Mouse (Mus musculus): ENCODE measurements around the gene Gzmd. TPM values are rescaled to one million over a fixed set of nuclear protein-coding genes. Genes with fewer than 3 reads are reported as not detected.

Gzmd gene
- polyA plus RNA-seq (2015; fragmentation: Nextera tagmentation; extraction: Ambion mirVana) = not detected in 2 replicates

DNA sequence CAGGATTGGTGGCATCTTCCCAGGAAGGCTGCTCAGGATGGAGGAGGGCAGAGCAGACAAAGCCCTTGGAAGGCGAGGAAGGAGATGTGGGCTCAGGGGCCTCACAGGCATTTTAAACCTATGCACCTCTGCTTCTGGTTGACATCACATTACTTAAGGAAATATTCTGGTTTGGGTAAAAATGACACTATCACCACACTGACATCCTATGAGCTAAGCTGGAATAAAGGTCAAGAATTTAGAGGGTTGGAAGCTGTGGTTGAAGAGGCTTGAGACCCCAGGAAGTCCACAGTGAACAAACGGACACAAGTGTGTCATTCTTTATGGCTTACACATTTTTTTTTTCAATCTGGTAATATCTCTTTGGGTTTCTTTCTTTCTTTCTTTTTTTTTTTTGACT, at the start of gene Gzmd:
TSS of gene Gzmd (minus strand) at position 101 of the 400 bp plus-strand sequence.

GRCm38 (mm10) chr14:56174499-56174898, 42.1 kb upstream of the Gzmd start, which contains the start of gene Gzmn:
Gene Gzmn, minus strand, starts transcription at chr14:56174599.

GRCm38 (mm10) chr14:56159479-56159878, 27.1 kb upstream of the Gzmd start, which contains the start of gene Gzmg:
Gene Gzmg, minus strand, starts transcription at chr14:56159579.

DNA sequence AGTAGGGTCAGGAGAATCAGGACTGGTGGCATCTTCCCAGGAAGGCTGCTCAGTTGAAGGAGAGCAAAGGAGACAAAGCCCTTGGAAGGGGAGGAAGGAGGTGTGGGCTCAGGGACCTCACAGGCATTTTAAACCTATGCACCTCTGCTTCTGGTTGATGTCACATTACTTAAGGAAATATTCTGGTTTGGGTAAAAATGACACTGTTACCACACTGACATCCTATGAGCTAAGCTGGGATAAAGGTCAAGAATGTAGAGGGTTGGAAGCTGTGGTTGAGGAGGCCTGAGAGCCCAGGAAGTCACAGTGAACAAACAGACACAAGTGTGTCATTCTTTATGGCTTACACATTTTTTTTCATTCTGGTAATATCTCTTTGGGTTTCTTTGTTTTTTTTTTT, 11.9 kb downstream of the Gzmd start, which contains the start of gene Gzme:
TSS of gene Gzme (minus strand) at position 101 of the 400 bp plus-strand sequence.

GRCm38 (mm10) chr14:56102386-56102785, 30.0 kb downstream of the Gzmd start, which contains the start of gene Ctsg:
Gene Ctsg, minus strand, starts transcription at chr14:56102574.

DNA sequence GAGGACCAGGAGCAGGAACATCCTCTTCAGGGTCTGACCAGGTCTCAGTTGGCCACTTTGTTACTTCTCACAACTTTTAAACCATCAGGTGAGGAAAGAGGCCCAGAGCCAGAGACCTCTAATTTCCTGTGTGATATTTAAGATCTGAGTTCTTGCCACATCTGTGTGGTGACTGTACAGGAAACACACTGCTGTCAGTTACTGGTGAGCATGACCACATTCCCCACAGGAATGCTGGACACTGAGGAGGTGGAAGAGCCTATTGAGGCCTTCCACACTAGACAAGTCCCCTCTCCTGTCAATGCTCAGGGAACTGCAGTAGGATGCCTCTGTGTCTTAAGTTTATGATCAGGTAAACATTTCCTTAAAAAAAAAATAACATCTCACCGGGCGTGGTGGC, 47.2 kb downstream of the Gzmd start, which contains the start of gene Mcpt8:
TSS of gene Mcpt8 (minus strand) at position 107 of the 400 bp plus-strand sequence.

Small RNAs within 50 kb of the gene (microRNA-seq; reads per million reads assigned to microRNA genes)
- gene Mir6949 = 0 reads per million in 2 experiments

Other genes starting within 250 kb of the Gzmd start
- gene Cbln3, start 248.2 kb downstream of the Gzmd start, polyA plus RNA-seq (2015; fragmentation: Nextera tagmentation; extraction: Ambion mirVana) = 0.21 and 0.28 TPM in 2 replicates
- gene Khnyn, start 247.7 kb downstream of the Gzmd start, polyA plus RNA-seq (2015; fragmentation: Nextera tagmentation; extraction: Ambion mirVana) = 6.2 and 7.7 TPM in 2 replicates
- 66.3 and 69.2 TPM in 2 replicates for gene Sdr39u1, start 232.3 kb downstream of the Gzmd start, polyA plus RNA-seq (2015; fragmentation: Nextera tagmentation; extraction: Ambion mirVana)
- gene Cma1, start 187.9 kb downstream of the Gzmd start, polyA plus RNA-seq (2015; fragmentation: Nextera tagmentation; extraction: Ambion mirVana) = 390 and 665 TPM in 2 replicates
- gene Cma2, start 181.6 kb downstream of the Gzmd start, polyA plus RNA-seq (2015; fragmentation: Nextera tagmentation; extraction: Ambion mirVana) = 0.28 and 0.91 TPM in 2 replicates
- gene Mcpt1, start 114.6 kb downstream of the Gzmd start, polyA plus RNA-seq (2015; fragmentation: Nextera tagmentation; extraction: Ambion mirVana) = not detected in 2 replicates
- not detected in 2 replicates for gene Mcpt9, start 102.1 kb downstream of the Gzmd start, polyA plus RNA-seq (2015; fragmentation: Nextera tagmentation; extraction: Ambion mirVana)
- gene Mcpt2, start 90.6 kb downstream of the Gzmd start, polyA plus RNA-seq (2015; fragmentation: Nextera tagmentation; extraction: Ambion mirVana) = 0.18 TPM in 1 of 2 replicates, not detected in the other
- gene Mcpt4, start 70.3 kb downstream of the Gzmd start, polyA plus RNA-seq (2015; fragmentation: Nextera tagmentation; extraction: Ambion mirVana) = 75.8 and 157 TPM in 2 replicates
- 0.29 and 0.35 TPM in 2 replicates for gene Mcpt8, start 47.3 kb downstream of the Gzmd start, polyA plus RNA-seq (2015; fragmentation: Nextera tagmentation; extraction: Ambion mirVana)
- gene Ctsg, start 30.0 kb downstream of the Gzmd start, polyA plus RNA-seq (2015; fragmentation: Nextera tagmentation; extraction: Ambion mirVana) = 1.3 and 3.2 TPM in 2 replicates
- not detected in 2 replicates for gene Gzme, start 12.0 kb downstream of the Gzmd start, polyA plus RNA-seq (2015; fragmentation: Nextera tagmentation; extraction: Ambion mirVana)
- gene Gzmg, start 27.0 kb upstream of the Gzmd start, polyA plus RNA-seq (2015; fragmentation: Nextera tagmentation; extraction: Ambion mirVana) = not detected in 2 replicates
- 0.13 TPM in 1 of 2 replicates, not detected in the other for gene Gzmn, start 42.0 kb upstream of the Gzmd start, polyA plus RNA-seq (2015; fragmentation: Nextera tagmentation; extraction: Ambion mirVana)
- gene Gzmf, start 78.8 kb upstream of the Gzmd start, polyA plus RNA-seq (2015; fragmentation: Nextera tagmentation; extraction: Ambion mirVana) = not detected in 2 replicates
- gene Gzmc, start 102.0 kb upstream of the Gzmd start, polyA plus RNA-seq (2015; fragmentation: Nextera tagmentation; extraction: Ambion mirVana) = not detected in 2 replicates
- not detected in 2 replicates for gene Gzmb, start 129.7 kb upstream of the Gzmd start, polyA plus RNA-seq (2015; fragmentation: Nextera tagmentation; extraction: Ambion mirVana)
- gene Atp12a, start 232.5 kb upstream of the Gzmd start, polyA plus RNA-seq (2015; fragmentation: Nextera tagmentation; extraction: Ambion mirVana) = not detected in 2 replicates

All from skeletal muscle tissue, postnatal 0 days (tissue).